Mouse (Mus musculus): ENCODE data around the gene Tbcel. TPM values are rescaled to one million over a fixed set of nuclear protein-coding genes. Genes with fewer than 3 reads are reported as not detected.

Gene Tbcel
- polyA plus RNA-seq, 1 experiment from 2014 or later, result 3.9 TPM

GRCm38 (mm10) chr9:42462585-42463219, 44.9 kb downstream of the Tbcel start:
- H3K27ac ChIP-seq (ENCODE audit: low read length), result no peak overlapping the region
- 90% methylated on average over 7 of the region's 7 CpGs for WGBS
- H3K4me3 ChIP-seq (ENCODE audit: low read depth, low read length), result no peak overlapping the region
- 0 out of 2 replicates have a peak, but pooled peaks cover 2% of the 10 kb centered on the region for H3K4me1 ChIP-seq (ENCODE audit: control insufficient read depth, insufficient read depth, low read length)
- no peaks in the 10 kb centered on the region for H3K36me3 ChIP-seq (ENCODE audit: control insufficient read depth, insufficient read depth, low read length)
- H3K4me2 ChIP-seq (ENCODE audit: low read length), result no peak overlapping the region
- no peaks in the 10 kb centered on the region for H3K27me3 ChIP-seq (ENCODE audit: control insufficient read depth, insufficient read depth, low read depth, low read length)
- ATAC-seq, result no peak
- no peak overlapping the region for H3K9ac ChIP-seq (ENCODE audit: low read depth, low read length)
- no peaks in the 10 kb centered on the region for H3K9me3 ChIP-seq (replicated peaks; ENCODE audit: control insufficient read depth, low read length, poor library complexity, severe bottlenecking)

- H3K4me1 ChIP-seq (ENCODE audit: control insufficient read depth, insufficient read depth, low read length), result 0 out of 2 replicates have a peak, but pooled peaks cover 2% of the 10 kb centered on the region
- no peaks in the 10 kb centered on the region for H3K27me3 ChIP-seq (ENCODE audit: control insufficient read depth, insufficient read depth, low read depth, low read length)
- no peaks in the 10 kb centered on the region for H3K36me3 ChIP-seq (ENCODE audit: control insufficient read depth, insufficient read depth, low read length)
- 82% methylated on average over 11 of the region's 11 CpGs for WGBS
- H3K27ac ChIP-seq (ENCODE audit: low read length), result no peak overlapping the region
- H3K9ac ChIP-seq (ENCODE audit: low read depth, low read length), result no peak overlapping the region
- ATAC-seq, result no peak
- H3K4me2 ChIP-seq (ENCODE audit: low read length), result no peak overlapping the region
- no peak overlapping the region for H3K4me3 ChIP-seq (ENCODE audit: low read depth, low read length)
- no peaks in the 10 kb centered on the region for H3K9me3 ChIP-seq (replicated peaks; ENCODE audit: control insufficient read depth, low read length, poor library complexity, severe bottlenecking)
Measured at GRCm38 (mm10) chr9:42461390-42462108, 46.1 kb downstream of the Tbcel start.

GRCm38 (mm10) chr9:42460353-42460752, 47.3 kb downstream of the Tbcel start:
- 83% methylated on average over 10 of the region's 10 CpGs for WGBS
- Histone ChIP-seq H3K9me3 (replicated peaks; ENCODE audit: control insufficient read depth, low read length, poor library complexity, severe bottlenecking) (no peaks in the 10 kb centered on the region), H3K27me3 (ENCODE audit: control insufficient read depth, insufficient read depth, low read depth, low read length) (no peaks in the 10 kb centered on the region), H3K9ac (ENCODE audit: low read depth, low read length) (no peak overlapping the region), H3K27ac (ENCODE audit: low read length) (no peak overlapping the region), H3K36me3 (ENCODE audit: control insufficient read depth, insufficient read depth, low read length) (no peaks in the 10 kb centered on the region), H3K4me1 (ENCODE audit: control insufficient read depth, insufficient read depth, low read length) (0 out of 2 replicates have a peak, but pooled peaks cover 2% of the 10 kb centered on the region), H3K4me2 (ENCODE audit: low read length) (no peak overlapping the region), H3K4me3 (ENCODE audit: low read depth, low read length) (no peak overlapping the region)
- ATAC-seq, result no peak

- H3K9me3 ChIP-seq (replicated peaks; ENCODE audit: control insufficient read depth, low read length, poor library complexity, severe bottlenecking), result no peaks in the 10 kb centered on the region
- no peak for ATAC-seq
- 95% methylated on average over 6 of the region's 6 CpGs for WGBS
- H3K36me3 ChIP-seq (ENCODE audit: control insufficient read depth, insufficient read depth, low read length), result no peaks in the 10 kb centered on the region
- no peak overlapping the region for H3K4me3 ChIP-seq (ENCODE audit: low read depth, low read length)
- H3K4me2 ChIP-seq (ENCODE audit: low read length), result no peak overlapping the region
- H3K27ac ChIP-seq (ENCODE audit: low read length), result no peak overlapping the region
- 0 out of 2 replicates have a peak, but pooled peaks cover 2% of the 10 kb centered on the region for H3K4me1 ChIP-seq (ENCODE audit: control insufficient read depth, insufficient read depth, low read length)
- no peak overlapping the region for H3K9ac ChIP-seq (ENCODE audit: low read depth, low read length)
- H3K27me3 ChIP-seq (ENCODE audit: control insufficient read depth, insufficient read depth, low read depth, low read length), result no peaks in the 10 kb centered on the region
Measured at GRCm38 (mm10) chr9:42459736-42460135, 47.9 kb downstream of the Tbcel start.

GRCm38 (mm10) chr9:42458741-42459515, 48.7 kb downstream of the Tbcel start:
- no peak overlapping the region for H3K27ac ChIP-seq (ENCODE audit: low read length)
- no peak overlapping the region for H3K4me3 ChIP-seq (ENCODE audit: low read depth, low read length)
- H3K9me3 ChIP-seq (replicated peaks; ENCODE audit: control insufficient read depth, low read length, poor library complexity, severe bottlenecking), result no peaks in the 10 kb centered on the region
- H3K4me2 ChIP-seq (ENCODE audit: low read length), result no peak overlapping the region
- 0 out of 2 replicates have a peak, but pooled peaks cover 2% of the 10 kb centered on the region for H3K4me1 ChIP-seq (ENCODE audit: control insufficient read depth, insufficient read depth, low read length)
- H3K9ac ChIP-seq (ENCODE audit: low read depth, low read length), result no peak overlapping the region
- no peaks in the 10 kb centered on the region for H3K36me3 ChIP-seq (ENCODE audit: control insufficient read depth, insufficient read depth, low read length)
- no peaks in the 10 kb centered on the region for H3K27me3 ChIP-seq (ENCODE audit: control insufficient read depth, insufficient read depth, low read depth, low read length)
- 75% methylated on average over 9 of the region's 9 CpGs for WGBS
- no peak for ATAC-seq

GRCm38 (mm10) chr9:42457501-42457900, 50.1 kb downstream of the Tbcel start:
- no peak overlapping the region for H3K4me3 ChIP-seq (ENCODE audit: low read depth, low read length)
- H3K36me3 ChIP-seq (ENCODE audit: control insufficient read depth, insufficient read depth, low read length), result no peaks in the 10 kb centered on the region
- H3K4me1 ChIP-seq (ENCODE audit: control insufficient read depth, insufficient read depth, low read length), result no peaks in the 10 kb centered on the region
- H3K9ac ChIP-seq (ENCODE audit: low read depth, low read length), result no peak overlapping the region
- H3K27me3 ChIP-seq (ENCODE audit: control insufficient read depth, insufficient read depth, low read depth, low read length), result no peaks in the 10 kb centered on the region
- no peak for ATAC-seq
- no peak overlapping the region for H3K4me2 ChIP-seq (ENCODE audit: low read length)
- no peak overlapping the region for H3K27ac ChIP-seq (ENCODE audit: low read length)
- WGBS, result 94% methylated on average over 8 of the region's 8 CpGs
- H3K9me3 ChIP-seq (replicated peaks; ENCODE audit: control insufficient read depth, low read length, poor library complexity, severe bottlenecking), result no peaks in the 10 kb centered on the region

GRCm38 (mm10) chr9:42454364-42454763, 53.2 kb downstream of the Tbcel start:
- ATAC-seq, result no peak
- H3K4me3 ChIP-seq (ENCODE audit: low read depth, low read length), result no peak overlapping the region
- H3K4me1 ChIP-seq (ENCODE audit: control insufficient read depth, insufficient read depth, low read length), result no peaks in the 10 kb centered on the region
- WGBS, result 85% methylated on average over 8 of the region's 8 CpGs
- peaks cover 14% of the 10 kb centered on the region for H3K36me3 ChIP-seq (ENCODE audit: control insufficient read depth, insufficient read depth, low read length)
- no peak overlapping the region for H3K9ac ChIP-seq (ENCODE audit: low read depth, low read length)
- H3K9me3 ChIP-seq (replicated peaks; ENCODE audit: control insufficient read depth, low read length, poor library complexity, severe bottlenecking), result no peaks in the 10 kb centered on the region
- no peak overlapping the region for H3K27ac ChIP-seq (ENCODE audit: low read length)
- no peak overlapping the region for H3K4me2 ChIP-seq (ENCODE audit: low read length)
- H3K27me3 ChIP-seq (ENCODE audit: control insufficient read depth, insufficient read depth, low read depth, low read length), result no peaks in the 10 kb centered on the region

GRCm38 (mm10) chr9:42449043-42449442, 58.6 kb downstream of the Tbcel start:
- Histone ChIP-seq H3K4me2 (ENCODE audit: low read length) (no peak overlapping the region), H3K27me3 (ENCODE audit: control insufficient read depth, insufficient read depth, low read depth, low read length) (no peaks in the 10 kb centered on the region), H3K27ac (ENCODE audit: low read length) (no peak overlapping the region), H3K9me3 (replicated peaks; ENCODE audit: control insufficient read depth, low read length, poor library complexity, severe bottlenecking) (no peaks in the 10 kb centered on the region), H3K36me3 (ENCODE audit: control insufficient read depth, insufficient read depth, low read length) (peaks cover 26% of the 10 kb centered on the region), H3K4me1 (ENCODE audit: control insufficient read depth, insufficient read depth, low read length) (no peaks in the 10 kb centered on the region), H3K4me3 (ENCODE audit: low read depth, low read length) (no peak overlapping the region), H3K9ac (ENCODE audit: low read depth, low read length) (no peak overlapping the region)
- 93% methylated on average over 6 of the region's 6 CpGs for WGBS
- no peak for ATAC-seq

- Histone ChIP-seq H3K9ac (ENCODE audit: low read depth, low read length) (no peak overlapping the region), H3K27ac (ENCODE audit: low read length) (no peak overlapping the region), H3K4me3 (ENCODE audit: low read depth, low read length) (no peak overlapping the region), H3K4me1 (ENCODE audit: control insufficient read depth, insufficient read depth, low read length) (no peaks in the 10 kb centered on the region), H3K36me3 (ENCODE audit: control insufficient read depth, insufficient read depth, low read length) (peaks cover 28% of the 10 kb centered on the region), H3K4me2 (ENCODE audit: low read length) (no peak overlapping the region), H3K27me3 (ENCODE audit: control insufficient read depth, insufficient read depth, low read depth, low read length) (no peaks in the 10 kb centered on the region), H3K9me3 (replicated peaks; ENCODE audit: control insufficient read depth, low read length, poor library complexity, severe bottlenecking) (no peaks in the 10 kb centered on the region)
- 91% methylated on average over 8 of the region's 8 CpGs for WGBS
- ATAC-seq, result no peak
Measured at GRCm38 (mm10) chr9:42442100-42442499, 65.5 kb downstream of the Tbcel start.

All from midbrain, embryonic 16.5 days (tissue).